Mouse (Mus musculus): ENCODE data around the gene Stxbp1.

Gene Stxbp1

GRCm38 (mm10) chr2:32846805-32847467, at the start of gene Stxbp1:
Gene Stxbp1, minus strand, starts transcription at chr2:32847245.
- CTCF ChIA-PET, result interaction anchor here in 2 of 4 experiments (0.6 to 1.3 kb wide), 7 partner anchors 11 to 138 kb away, joined by 3 to 6 read pairs (median 3); no protein-coding TSS in a partner anchor
- POLR2A ChIA-PET, result interaction anchor here in 2 of 4 experiments (0.6 to 1.0 kb wide), 5 partner anchors 12 to 138 kb away, joined by 3 to 8 read pairs (median 3); no protein-coding TSS in a partner anchor

GRCm38 (mm10) chr2:32896507-32897147, 49.6 kb upstream of the Stxbp1 start:
- POLR2A ChIA-PET, result interaction anchor here (0.7 to 10.2 kb wide), 29 partner anchors 9 to 584 kb away, joined by 3 to 81 read pairs (median 5); partner anchors contain the start of genes Lrsam1 (in 2 of the 4), Rpl12 (in 2 of the 4) and Fam129b (in 1 of the 4)
- CTCF ChIA-PET, result interaction anchor here (0.7 to 4.0 kb wide), 22 partner anchors 10 to 997 kb away, joined by 3 to 41 read pairs (median 6); partner anchors contain the start of gene Tor2a (in 1 of the 4)

GRCm38 (mm10) chr2:32895606-32896106, 48.6 kb upstream of the Stxbp1 start:
- ChIA-PET CTCF (interaction anchor here in 3 of 4 experiments (0.6 to 4.0 kb wide), 15 partner anchors 13 to 998 kb away, joined by 3 to 41 read pairs (median 7); no protein-coding TSS in a partner anchor), POLR2A (interaction anchor here in 3 of 4 experiments (0.6 to 10.2 kb wide), 14 partner anchors 11 to 67 kb away, joined by 3 to 81 read pairs (median 4); partner anchors contain the start of genes Lrsam1 (in 1 of the 3) and Rpl12 (in 1 of the 3))

- ChIA-PET POLR2A (interaction anchor here in 1 of 4 experiments (1.0 to 10.2 kb wide), 3 partner anchors 10 to 34 kb away, joined by 4 to 81 read pairs (median 4); no protein-coding TSS in a partner anchor), CTCF (interaction anchor here in 1 of 4 experiments (1.2 to 1.4 kb wide), 2 partner anchors 18 to 34 kb away, joined by 3 to 4 read pairs; no protein-coding TSS in a partner anchor)
Measured at GRCm38 (mm10) chr2:32894097-32894496, 47.1 kb upstream of the Stxbp1 start.

- POLR2A ChIA-PET, result interaction anchor here in 3 of 4 experiments (0.7 to 1.8 kb wide), 5 partner anchors 9 to 70 kb away, joined by 3 to 5 read pairs (median 4); partner anchors contain the start of genes Lrsam1 (in 1 of the 3) and Rpl12 (in 1 of the 3)
- CTCF ChIA-PET, result interaction anchor here in 1 of 4 experiments (1.8 kb wide), 1 partner anchor 36 kb away, joined by 7 read pairs; no protein-coding TSS in a partner anchor
Measured at GRCm38 (mm10) chr2:32892490-32892889, 45.4 kb upstream of the Stxbp1 start.

- POLR2A ChIA-PET, result interaction anchor here in 3 of 4 experiments (0.7 to 1.9 kb wide), 14 partner anchors 9 to 71 kb away, joined by 3 to 7 read pairs (median 4); partner anchors contain the start of genes Lrsam1 (in 2 of the 3) and Rpl12 (in 2 of the 3)
- CTCF ChIA-PET, result interaction anchor here in 3 of 4 experiments (0.6 to 2.0 kb wide), 6 partner anchors 21 to 290 kb away, joined by 3 to 9 read pairs (median 4); no protein-coding TSS in a partner anchor
Measured at GRCm38 (mm10) chr2:32891278-32891677, 44.2 kb upstream of the Stxbp1 start.

- ChIA-PET CTCF (interaction anchor here (0.6 to 2.0 kb wide), 7 partner anchors 22 to 77 kb away, joined by 3 to 9 read pairs (median 4); no protein-coding TSS in a partner anchor), POLR2A (interaction anchor here in 3 of 4 experiments (1.0 to 1.9 kb wide), 6 partner anchors 9 to 38 kb away, joined by 3 to 5 read pairs (median 4); no protein-coding TSS in a partner anchor)
Measured at GRCm38 (mm10) chr2:32890280-32890679, 43.2 kb upstream of the Stxbp1 start.

GRCm38 (mm10) chr2:32888551-32888950, 41.5 kb upstream of the Stxbp1 start:
- POLR2A ChIA-PET, result interaction anchor here in 3 of 4 experiments (1.0 to 11.5 kb wide), 4 partner anchors 10 to 40 kb away, joined by 3 to 81 read pairs (median 4); no protein-coding TSS in a partner anchor
- CTCF ChIA-PET, result interaction anchor here in 3 of 4 experiments (0.5 to 1.6 kb wide), 7 partner anchors 23 to 216 kb away, joined by 3 to 8 read pairs (median 4); no protein-coding TSS in a partner anchor

GRCm38 (mm10) chr2:32888029-32888428, 41.0 kb upstream of the Stxbp1 start:
- POLR2A ChIA-PET, result interaction anchor here in 2 of 4 experiments (0.6 to 11.5 kb wide), 3 partner anchors 10 to 581 kb away, joined by 3 to 81 read pairs (median 3); no protein-coding TSS in a partner anchor
- CTCF ChIA-PET, result interaction anchor here in 1 of 4 experiments (0.7 to 1.6 kb wide), 4 partner anchors 24 to 40 kb away, joined by 3 to 8 read pairs (median 4); no protein-coding TSS in a partner anchor

GRCm38 (mm10) chr2:32884745-32885144, 37.7 kb upstream of the Stxbp1 start:
- CTCF ChIA-PET, result interaction anchor here (0.5 to 5.2 kb wide), 15 partner anchors 10 to 127 kb away, joined by 3 to 27 read pairs (median 6); no protein-coding TSS in a partner anchor
- POLR2A ChIA-PET, result interaction anchor here (0.6 to 11.5 kb wide), 23 partner anchors 10 to 808 kb away, joined by 3 to 81 read pairs (median 3); partner anchors contain the start of genes Lrsam1 (in 2 of the 4) and Rpl12 (in 2 of the 4)

GRCm38 (mm10) chr2:32882283-32883043, 35.4 kb upstream of the Stxbp1 start:
- CTCF ChIA-PET, result interaction anchor here in 3 of 4 experiments (0.6 to 5.2 kb wide), 8 partner anchors 15 to 765 kb away, joined by 3 to 27 read pairs (median 4); no protein-coding TSS in a partner anchor
- POLR2A ChIA-PET, result interaction anchor here in 3 of 4 experiments (0.5 to 11.5 kb wide), 12 partner anchors 9 to 84 kb away, joined by 3 to 81 read pairs (median 6); partner anchors contain the start of genes Lrsam1 (in 2 of the 3) and Rpl12 (in 2 of the 3)

GRCm38 (mm10) chr2:32881723-32882122, 34.7 kb upstream of the Stxbp1 start:
- ChIA-PET CTCF (interaction anchor here in 3 of 4 experiments (0.6 to 5.2 kb wide), 6 partner anchors 24 to 47 kb away, joined by 3 to 27 read pairs (median 3); no protein-coding TSS in a partner anchor), POLR2A (interaction anchor here in 3 of 4 experiments (1.1 to 11.5 kb wide), 7 partner anchors 9 to 85 kb away, joined by 3 to 81 read pairs (median 5); partner anchors contain the start of genes Lrsam1 (in 2 of the 3) and Rpl12 (in 2 of the 3))

- POLR2A ChIA-PET, result interaction anchor here in 3 of 4 experiments (1.1 to 11.5 kb wide), 7 partner anchors 10 to 86 kb away, joined by 3 to 81 read pairs (median 5); partner anchors contain the start of genes Lrsam1 (in 2 of the 3) and Rpl12 (in 2 of the 3)
Measured at GRCm38 (mm10) chr2:32881054-32881453, 34.0 kb upstream of the Stxbp1 start.

GRCm38 (mm10) chr2:32879593-32879992, 32.5 kb upstream of the Stxbp1 start:
- ChIA-PET POLR2A (interaction anchor here in 2 of 4 experiments (0.8 to 11.5 kb wide), 7 partner anchors 11 to 77 kb away, joined by 3 to 81 read pairs (median 4); no protein-coding TSS in a partner anchor), CTCF (interaction anchor here in 2 of 4 experiments (0.7 to 1.9 kb wide), 5 partner anchors 21 to 49 kb away, joined by 3 to 5 read pairs (median 3); no protein-coding TSS in a partner anchor)

More at GRCm38 (mm10) chr2:32881054-32881453, 34.0 kb upstream of the Stxbp1 start:
- CTCF ChIA-PET, result interaction anchor here in 3 of 4 experiments (1.0 to 5.2 kb wide), 6 partner anchors 22 to 468 kb away, joined by 3 to 27 read pairs (median 3); no protein-coding TSS in a partner anchor

GRCm38 (mm10) chr2:32878396-32878795, 31.4 kb upstream of the Stxbp1 start:
- ChIA-PET POLR2A (interaction anchor here in 2 of 4 experiments (0.7 to 11.5 kb wide), 5 partner anchors 13 to 1963 kb away, joined by 3 to 81 read pairs (median 4); no protein-coding TSS in a partner anchor), CTCF (interaction anchor here in 3 of 4 experiments (0.6 to 3.2 kb wide), 3 partner anchors 50 to 146 kb away, joined by 3 to 17 read pairs (median 4); no protein-coding TSS in a partner anchor)

Data from embryonic stem cell, embryonic (primary cell).